Mouse (Mus musculus): ENCODE measurements around the gene Slc16a13.

The Slc16a13 gene

DNA sequence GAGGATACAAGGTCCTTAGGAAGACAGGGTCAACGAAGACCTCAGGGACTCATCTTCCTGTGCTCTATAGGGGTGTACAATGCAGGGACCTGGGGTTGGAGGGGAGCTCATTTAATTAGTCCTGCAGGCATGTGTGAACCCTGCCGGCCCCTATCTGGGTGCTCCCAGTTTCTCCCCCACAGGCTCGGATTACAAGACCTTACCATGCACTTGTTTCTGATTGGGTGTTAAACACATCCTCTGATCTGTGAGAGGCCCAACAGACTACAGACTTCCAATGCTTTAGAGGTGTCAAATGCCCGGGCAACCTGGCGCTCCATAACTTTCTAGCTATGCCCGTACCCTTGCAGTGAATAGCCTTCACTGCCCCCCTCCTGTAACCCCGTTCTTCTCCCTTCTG, 52.7 kb downstream of the Slc16a13 start:
- DNase-seq, result no peak

Measured in thymus, adult 18-20 months (tissue).